Mouse (Mus musculus) bone marrow, adult 2 months (tissue): ENCODE data around the gene Spryd3.
A peak's percentile ranks its signal among the peaks of the same experiment; 100 is the strongest.

Source experiments
- CTCF ChIP-seq: fragments of 200-500 bp; IDR thresholded peaks from 2 replicates; pipeline ENCODE4 v1.5.1; 2011; ENCODE audit warnings: low read length, control low read depth; ENCODE audit not compliant: control insufficient read depth, insufficient read depth
- POLR2A ChIP-seq: fragments of 200-500 bp; IDR thresholded peaks from 2 replicates; pipeline ENCODE4 v1.6.1; 2011; ENCODE audit warnings: low read depth, mild to moderate bottlenecking, control low read depth, low read length, borderline replicate concordance; ENCODE audit not compliant: control insufficient read depth

DNA sequence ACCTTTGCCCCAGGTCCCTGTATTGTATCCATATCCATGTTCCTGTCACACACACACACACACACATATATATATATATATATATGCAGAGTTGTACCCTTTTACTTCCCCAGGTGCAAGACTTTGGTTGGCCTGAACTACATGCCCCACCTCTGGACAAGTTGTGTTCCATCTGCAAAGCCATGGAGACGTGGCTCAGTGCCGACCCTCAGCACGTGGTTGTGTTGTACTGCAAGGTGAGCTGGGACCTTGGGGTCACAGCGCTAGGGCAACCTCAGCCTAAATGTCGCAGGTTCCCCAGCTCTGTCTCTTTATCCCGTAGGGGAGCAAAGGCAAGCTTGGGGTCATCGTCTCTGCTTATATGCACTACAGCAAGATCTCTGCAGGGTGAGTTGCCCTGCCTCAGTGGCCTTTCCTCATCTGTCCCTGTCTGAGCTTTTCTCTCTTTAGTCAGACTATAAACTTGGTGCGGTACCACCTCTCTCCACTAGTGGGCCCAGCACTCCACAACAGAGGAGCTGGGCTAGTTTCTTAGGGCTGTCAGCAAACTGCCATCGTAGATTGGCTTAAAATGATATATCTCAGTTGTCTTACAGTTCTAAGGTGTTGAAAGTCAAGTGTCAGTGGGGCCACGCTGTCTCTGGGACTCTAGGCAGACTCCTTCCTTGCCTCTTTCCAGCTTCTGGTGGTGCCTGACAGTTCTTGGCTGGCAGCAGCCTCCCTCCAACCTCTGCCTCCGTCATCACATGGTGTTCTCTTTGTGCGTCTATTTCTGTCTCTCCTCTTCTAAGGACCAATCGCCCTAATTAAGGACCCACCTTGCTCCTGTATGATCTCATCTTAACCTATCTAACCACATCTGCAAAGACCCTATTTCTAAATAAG is 28.1 kb downstream of the Spryd3 start:
- TF ChIP-seq CTCF = peak; percentile 75
- TF ChIP-seq POLR2A = no peak
